13 mouse cellular contexts compared by ENCODE assay signal in the genomic region with DNA sequence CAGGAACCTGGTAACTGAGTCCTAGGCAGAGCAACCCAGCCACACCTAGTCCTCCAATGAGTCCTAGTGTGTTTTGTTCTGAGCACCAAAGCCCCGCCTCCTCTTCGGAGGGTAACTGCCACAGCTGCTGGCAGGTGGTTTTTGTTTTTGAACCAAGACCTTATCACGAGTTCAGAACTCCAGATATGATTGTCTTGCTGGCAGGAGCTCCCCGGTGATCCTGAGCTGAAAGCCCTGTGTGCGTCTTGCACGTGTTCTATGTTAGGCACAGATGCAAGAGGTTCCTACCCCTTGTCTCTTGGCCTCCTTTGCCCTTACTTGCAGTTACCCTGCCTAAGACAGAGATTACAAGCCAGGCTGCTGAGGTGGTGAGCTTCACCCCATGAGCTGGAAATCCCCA. TPM values are rescaled to one million over a fixed set of nuclear protein-coding genes. Genes with fewer than 3 reads are reported as not detected.
DNase-seq lines count a peak whose midpoint lies in the region; ATAC-seq and TF ChIP-seq lines count a peak whose summit lies in the region.
"Had no signal": no experiment of that assay in that cellular context is flagged by ENCODE, and none has a peak within 500 bp of the region (broad histone marks: within the 10 kb centered on the region; RNA-seq: fewer than 3 reads in every experiment).

No protein-coding gene starts in this region.

- H3K9me3 ChIP-seq in liver, embryonic 12.5 days (replicated peaks): no peaks in the 10 kb centered on the region
- H3K9me3 ChIP-seq in liver, embryonic 11.5 days (ENCODE audit: control insufficient read depth, low read length): no peaks in the 10 kb centered on the region
- no peaks in the 10 kb centered on the region for H3K9me3 ChIP-seq in midbrain, postnatal 0 days (ENCODE audit: low read length)
- H3K9me3 ChIP-seq in kidney, embryonic 15.5 days (replicated peaks): no peaks in the 10 kb centered on the region
- H3K9me3 ChIP-seq: hindbrain, embryonic 12.5 days; liver, embryonic 15.5 days; midbrain, embryonic 13.5 days; neural tube, embryonic 15.5 days had no signal

- peaks cover 57% of the 10 kb centered on the region for H3K4me1 ChIP-seq in liver, embryonic 12.5 days
- H3K4me1 ChIP-seq in liver, embryonic 11.5 days (replicated peaks; ENCODE audit: control insufficient read depth, insufficient read depth, low read length): peaks cover 9% of the 10 kb centered on the region; the same call in 1 of the 2 replicates
- no peaks in the 10 kb centered on the region for H3K4me1 ChIP-seq in midbrain, postnatal 0 days (ENCODE audit: insufficient read depth, low read length)
- H3K4me1 ChIP-seq in kidney, embryonic 15.5 days: peaks cover 9% of the 10 kb centered on the region
- H3K4me1 ChIP-seq: neural tube, embryonic 15.5 days had no signal

- no peak overlapping the region for H3K4me2 ChIP-seq in liver, embryonic 12.5 days
- no peak overlapping the region for H3K4me2 ChIP-seq in liver, embryonic 11.5 days
- H3K4me2 ChIP-seq in midbrain, postnatal 0 days (ENCODE audit: low read depth, low read length, poor library complexity, severe bottlenecking): no peak overlapping the region
- no peak overlapping the region for H3K4me2 ChIP-seq in kidney, embryonic 15.5 days
- H3K4me2 ChIP-seq: hindbrain, embryonic 12.5 days; liver, embryonic 15.5 days; midbrain, embryonic 13.5 days; neural tube, embryonic 15.5 days had no signal

- H3K36me3 ChIP-seq in liver, embryonic 12.5 days: no peaks in the 10 kb centered on the region
- H3K36me3 ChIP-seq in liver, embryonic 11.5 days (ENCODE audit: control insufficient read depth, insufficient read depth, low read length): no peaks in the 10 kb centered on the region
- H3K36me3 ChIP-seq in midbrain, postnatal 0 days (ENCODE audit: insufficient read depth, low read length): no peaks in the 10 kb centered on the region
- H3K36me3 ChIP-seq in kidney, embryonic 15.5 days: no peaks in the 10 kb centered on the region
- H3K36me3 ChIP-seq: hindbrain, embryonic 12.5 days; liver, embryonic 15.5 days; midbrain, embryonic 13.5 days; neural tube, embryonic 15.5 days had no signal

- no peak overlapping the region for H3K9ac ChIP-seq in liver, embryonic 12.5 days
- H3K9ac ChIP-seq in liver, embryonic 11.5 days (ENCODE audit: low read depth, low read length): no peak overlapping the region
- no peak overlapping the region for H3K9ac ChIP-seq in midbrain, postnatal 0 days (replicated peaks; ENCODE audit: low read length, poor library complexity, severe bottlenecking)
- H3K9ac ChIP-seq in kidney, embryonic 15.5 days: no peak overlapping the region
- H3K9ac ChIP-seq: hindbrain, embryonic 12.5 days; liver, embryonic 15.5 days; midbrain, embryonic 13.5 days; neural tube, embryonic 15.5 days had no signal

- intact Hi-C loops in heart, postnatal 36 days (cut with DNase I): loop anchor here (10.0 kb wide), 1 partner anchor 63 kb away; the partner anchor contains the start of gene Zdhhc9

- no peak for TF ChIP-seq CTCF in midbrain, postnatal 0 days (IDR thresholded peaks at IDR 0.05)

- H3K4me3 ChIP-seq in liver, embryonic 12.5 days: no peak overlapping the region
- H3K4me3 ChIP-seq in liver, embryonic 11.5 days (ENCODE audit: low read depth, low read length): no peak overlapping the region
- H3K4me3 ChIP-seq in midbrain, postnatal 0 days (ENCODE audit: low read depth, low read length): no peak overlapping the region
- no peak overlapping the region for H3K4me3 ChIP-seq in kidney, embryonic 15.5 days (replicated peaks)
- H3K4me3 ChIP-seq: hindbrain, embryonic 12.5 days; liver, embryonic 15.5 days; midbrain, embryonic 13.5 days; neural tube, embryonic 15.5 days had no signal

- 27% methylated on average over 6 of the region's 6 CpGs for WGBS in liver, embryonic 12.5 days (ENCODE audit: insufficient replicate concordance)
- 55% methylated on average over 6 of the region's 6 CpGs for WGBS in liver, embryonic 11.5 days
- 77% methylated on average over 6 of the region's 6 CpGs for WGBS in midbrain, postnatal 0 days
- WGBS in kidney, embryonic 15.5 days: 80% methylated on average over 6 of the region's 6 CpGs

- H3K27me3 ChIP-seq in liver, embryonic 12.5 days (replicated peaks): no peaks in the 10 kb centered on the region
- no peaks in the 10 kb centered on the region for H3K27me3 ChIP-seq in liver, embryonic 11.5 days (replicated peaks; ENCODE audit: control insufficient read depth, insufficient read depth, low read length)
- H3K27me3 ChIP-seq in midbrain, postnatal 0 days (ENCODE audit: insufficient read depth, low read length): no peaks in the 10 kb centered on the region
- H3K27me3 ChIP-seq in kidney, embryonic 15.5 days: peaks cover 3% of the 10 kb centered on the region; the same call in 1 of the 2 replicates
- H3K27me3 ChIP-seq: hindbrain, embryonic 12.5 days; liver, embryonic 15.5 days; midbrain, embryonic 13.5 days; neural tube, embryonic 15.5 days had no signal

- H3K27ac ChIP-seq in liver, embryonic 12.5 days: peak overlapping the region; percentile 40; the same call in 1 of the 2 replicates
- H3K27ac ChIP-seq in liver, embryonic 11.5 days (ENCODE audit: low read depth, low read length): no peak overlapping the region
- no peak overlapping the region for H3K27ac ChIP-seq in midbrain, postnatal 0 days (ENCODE audit: low read depth, low read length)
- H3K27ac ChIP-seq in kidney, embryonic 15.5 days: no peak overlapping the region
- H3K27ac ChIP-seq: hindbrain, embryonic 12.5 days; midbrain, embryonic 13.5 days; neural tube, embryonic 15.5 days had no signal

- ATAC-seq in liver, embryonic 12.5 days: no peak
- ATAC-seq in liver, embryonic 11.5 days (replicated peaks; ENCODE audit: low FRiP score): no peak
- no peak for ATAC-seq in midbrain, postnatal 0 days (ENCODE audit: low FRiP score)
- no peak for ATAC-seq in kidney, embryonic 15.5 days (replicated peaks; ENCODE audit: low FRiP score)
- ATAC-seq: midbrain, embryonic 13.5 days had no signal

- no peak for DNase-seq in liver, embryonic 11.5 days (ENCODE audit: low spot score)
- peak; percentile 87 for DNase-seq in induced T-regulatory cell, adult 2 months (ENCODE audit: low read depth)
- peak; percentile 13 for DNase-seq in spleen, adult 12 weeks (ENCODE audit: low spot score)
- DNase-seq in thymus, postnatal 14 days: peak; percentile 84
- no peak for DNase-seq in midbrain, postnatal 0 days (ENCODE audit: low spot score)
- no peak for DNase-seq in heart, postnatal 36 days
- DNase-seq: kidney, postnatal 25 days had no signal

RNA-seq across cellular contexts. Expression of gene Sash3, which starts 4.8 kb away (rescaled TPM):
- 9.7 and 10.0 TPM in 2 replicates for polyA plus RNA-seq in liver, embryonic 12.5 days (2016; fragmentation: Nextera tagmentation; extraction: Ambion mirVana)
- 11.5 and 15.5 TPM in 2 replicates for polyA plus RNA-seq in liver, embryonic 11.5 days (2014; fragmentation: Nextera tagmentation; extraction: Ambion mirVana)
- 0.22 and 0.76 TPM in 2 replicates for total RNA-seq in midbrain, postnatal 0 days (2014; rRNA removed)
- polyA plus RNA-seq in midbrain, postnatal 0 days (2015; fragmentation: Nextera tagmentation; extraction: Ambion mirVana): 1.0 and 1.2 TPM in 2 replicates
- total RNA-seq in heart, postnatal 36 days (2021): 1 to 10 TPM; 1.6 TPM
- 1.5 and 2.1 TPM in 2 replicates for polyA plus RNA-seq in kidney, embryonic 15.5 days (2015; fragmentation: Nextera tagmentation; extraction: Ambion mirVana)

RNA-seq across cellular contexts. Expression of gene Xpnpep2, which starts 33.0 kb away (rescaled TPM):
- 0.14 TPM in 1 of 2 replicates, not detected in the other for polyA plus RNA-seq in liver, embryonic 12.5 days (2016; fragmentation: Nextera tagmentation; extraction: Ambion mirVana)
- polyA plus RNA-seq in liver, embryonic 11.5 days (2014; fragmentation: Nextera tagmentation; extraction: Ambion mirVana): 0.29 and 0.40 TPM in 2 replicates
- 3.3 and 6.3 TPM in 2 replicates for total RNA-seq in midbrain, postnatal 0 days (2014; rRNA removed)
- 0.79 and 0.85 TPM in 2 replicates for polyA plus RNA-seq in midbrain, postnatal 0 days (2015; fragmentation: Nextera tagmentation; extraction: Ambion mirVana)
- total RNA-seq in heart, postnatal 36 days (2021): 1 to 10 TPM; 1.6 to 2.8 TPM
- 5.2 and 5.6 TPM in 2 replicates for polyA plus RNA-seq in kidney, embryonic 15.5 days (2015; fragmentation: Nextera tagmentation; extraction: Ambion mirVana)

Comparison
In these comparisons a context has a peak if more than half of its experiments do, and no peak if none do; other contexts are left out.
1. DNase-seq: peak in induced T-regulatory cell, adult 2 months (single experiment), spleen, adult 12 weeks (single experiment) and thymus, postnatal 14 days (single experiment); none in liver, embryonic 11.5 days (single experiment), midbrain, postnatal 0 days (single experiment) and heart, postnatal 36 days (0 of 2).